Mouse (Mus musculus): ENCODE measurements at regions not wholly inside any gene's neighbourhood (a gene's known extent, or its start where the extent isn't known, plus 50 kb on each side); places are given as distances from the start of the nearest gene placed in this dataset.

DNA sequence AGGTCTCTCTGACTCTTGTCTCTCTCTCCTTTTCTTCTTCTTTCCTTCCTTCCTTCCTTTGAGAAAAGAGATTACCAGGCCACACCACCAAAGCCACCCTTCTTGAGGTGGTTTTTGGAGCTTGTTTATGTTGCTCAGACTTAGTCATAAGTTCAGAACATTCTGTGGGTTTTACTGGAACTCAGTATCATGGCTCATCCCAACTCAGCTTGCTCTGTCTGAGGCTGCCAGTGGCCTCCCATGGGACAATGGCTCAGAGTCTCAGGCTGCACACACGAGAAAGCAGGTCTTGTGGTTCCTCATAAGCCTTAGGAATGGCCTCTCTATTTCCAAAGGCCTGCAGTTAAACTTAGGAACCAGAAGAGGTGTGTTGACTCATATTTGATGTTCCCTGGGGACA lies 1146.4 kb downstream of the Gsdmc2 start:
- TF ChIP-seq POLR2A (IDR thresholded peaks at IDR 0.05; ENCODE audit: low read depth, low read length): no peak
- no peak for TF ChIP-seq CTCF (IDR thresholded peaks at IDR 0.05; ENCODE audit: extremely low read depth, insufficient read depth, insufficient read length, insufficient replicate concordance)

Data from spleen, adult 2 months (tissue).